Mouse (Mus musculus) limb, embryonic 10.5 days (tissue): ENCODE results near the gene Sos1. TPM values are rescaled to one million over a fixed set of nuclear protein-coding genes. Genes with fewer than 3 reads are reported as not detected.
"Not testable (repeated sequence)": the region's sequence is repeated elsewhere in the genome, so short reads cannot be mapped to it uniquely, and the experiment has no call there.

Source experiments
- DNase-seq: peaks from one replicate; pipeline ENCODE4 v3.0.0-alpha.2; 2017; ENCODE audit warnings: low spot score
- H3K27ac ChIP-seq: fragments of 300-500 bp; sonication (generic); 2 replicates; pipeline ENCODE4 v1.5.1; 2016; ENCODE audit warnings: mild to moderate bottlenecking
- H3K27me3 ChIP-seq: fragments of 300-500 bp; sonication (generic); 2 replicates; pipeline ENCODE4 v1.6.1; 2016; ENCODE audit warnings: low read depth, mild to moderate bottlenecking; ENCODE audit not compliant: poor library complexity, severe bottlenecking
- H3K36me3 ChIP-seq: fragments of 300-500 bp; sonication (generic); 2 replicates; pipeline ENCODE4 v1.6.1; 2016; ENCODE audit warnings: mild to moderate bottlenecking, moderate library complexity
- H3K4me1 ChIP-seq: fragments of 300-500 bp; sonication (generic); 2 replicates; pipeline ENCODE4 v1.6.1; 2016
- H3K4me3 ChIP-seq: fragments of 300-500 bp; sonication (generic); 2 replicates; pipeline ENCODE4 v1.5.1; 2016; ENCODE audit warnings: mild to moderate bottlenecking, moderate library complexity
- H3K9me3 ChIP-seq: fragments of 300-500 bp; sonication (generic); replicated peaks from 2 replicates; pipeline ENCODE4 v1.6.1; 2016; ENCODE audit warnings: mild to moderate bottlenecking
- WGBS: fragments of 180-500 bp; shearing (Covaris S2); methylation state at CpG from one replicate; pipeline ENCODE4 v1.1.7; 2016; 5-methylcytosine and 5-hydroxymethylcytosine counted together
- polyA plus RNA-seq: library from polyadenylated mRNA; unstranded; fragments of >200 nt; fragmentation: Nextera tagmentation; extraction: Ambion mirVana; gene quantifications from 2 replicates; pipeline ENCODE4 v1.2.1, GENCODE M21; 2016

Gene Sos1
- polyA plus RNA-seq, 1 experiment from 2014 or later, result 4.6 TPM

DNA sequence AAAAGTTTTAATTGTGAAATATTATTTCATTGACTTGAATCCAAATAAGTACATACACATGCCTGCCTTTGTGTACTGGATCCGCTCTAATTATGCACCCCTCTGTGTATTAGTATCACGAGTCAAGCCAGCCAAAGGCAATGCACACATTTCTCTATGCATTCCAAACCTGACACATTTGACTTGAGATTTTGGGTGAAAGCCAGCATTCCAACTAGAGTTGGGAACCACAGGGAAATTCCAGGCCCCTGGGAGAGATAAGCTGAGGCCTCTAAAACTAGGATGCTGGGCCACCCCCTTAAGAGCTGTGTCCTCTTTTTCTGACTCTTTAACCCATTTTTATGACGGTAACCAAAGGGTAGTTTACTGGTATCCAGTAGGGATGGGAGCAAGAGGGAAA lies 8.7 kb upstream of the Sos1 start:
- no peaks in the 10 kb centered on the region for H3K9me3 ChIP-seq
- DNase-seq, result no peak
- no peaks in the 10 kb centered on the region for H3K36me3 ChIP-seq
- no peaks in the 10 kb centered on the region for H3K27me3 ChIP-seq
- H3K4me3 ChIP-seq, result no peak overlapping the region
- WGBS, result 87% methylated on average over 3 of the region's 3 CpGs
- no peaks in the 10 kb centered on the region for H3K4me1 ChIP-seq
- no peak overlapping the region for H3K27ac ChIP-seq

DNA sequence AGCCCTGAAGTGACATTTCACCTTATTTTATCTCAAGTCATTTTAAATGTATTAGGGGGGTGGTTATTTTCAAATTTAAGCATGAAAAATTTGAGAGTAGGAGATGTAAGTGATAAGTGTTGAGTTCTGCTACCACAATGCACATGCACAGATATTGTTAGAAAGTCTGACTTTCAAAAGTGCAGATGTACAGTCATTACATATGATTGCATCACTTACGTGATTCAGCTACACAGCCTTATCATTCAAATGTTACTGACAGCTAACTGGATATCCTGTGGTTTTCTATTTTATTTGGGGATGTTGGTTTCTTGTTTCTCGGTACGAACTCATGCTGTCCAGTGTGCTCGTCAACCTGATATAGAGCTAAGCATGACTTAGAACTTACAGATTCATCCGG lies 4.9 kb upstream of the Sos1 start:
- Histone ChIP-seq H3K27me3 (no peaks in the 10 kb centered on the region), H3K4me3 (no peak overlapping the region), H3K4me1 (peaks cover 18% of the 10 kb centered on the region), H3K27ac (no peak overlapping the region), H3K9me3 (no peaks in the 10 kb centered on the region), H3K36me3 (no peaks in the 10 kb centered on the region)
- DNase-seq, result no peak
- 89% methylated on average over 5 of the region's 5 CpGs for WGBS

DNA sequence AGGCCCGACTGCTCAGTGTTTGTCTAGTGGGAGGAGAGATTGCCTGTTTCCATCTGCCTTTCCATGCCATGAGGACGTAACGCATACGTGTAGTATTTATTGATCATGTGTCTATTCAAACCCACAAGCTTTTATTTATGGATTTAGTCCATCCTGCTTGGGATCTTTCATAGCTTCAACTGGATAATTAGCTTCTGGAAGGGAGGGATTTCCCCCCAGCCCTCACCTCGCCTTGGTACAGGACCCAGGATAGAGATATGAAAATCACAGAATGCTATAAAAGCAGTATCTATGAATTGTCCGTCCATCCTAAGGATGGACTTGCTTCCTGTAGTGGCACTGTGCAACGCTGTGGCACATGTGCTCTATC lies 587 bp upstream of the Sos1 start:
- Histone ChIP-seq H3K9me3 (no peaks in the 10 kb centered on the region), H3K27ac (peak overlapping the region; percentile 97), H3K4me1 (peaks cover 35% of the 10 kb centered on the region), H3K36me3 (peaks cover 24% of the 10 kb centered on the region), H3K27me3 (no peaks in the 10 kb centered on the region), H3K4me3 (peak overlapping the region; percentile 98)
- WGBS, result 56% methylated on average over 7 of the region's 7 CpGs
- no peak for DNase-seq

DNA sequence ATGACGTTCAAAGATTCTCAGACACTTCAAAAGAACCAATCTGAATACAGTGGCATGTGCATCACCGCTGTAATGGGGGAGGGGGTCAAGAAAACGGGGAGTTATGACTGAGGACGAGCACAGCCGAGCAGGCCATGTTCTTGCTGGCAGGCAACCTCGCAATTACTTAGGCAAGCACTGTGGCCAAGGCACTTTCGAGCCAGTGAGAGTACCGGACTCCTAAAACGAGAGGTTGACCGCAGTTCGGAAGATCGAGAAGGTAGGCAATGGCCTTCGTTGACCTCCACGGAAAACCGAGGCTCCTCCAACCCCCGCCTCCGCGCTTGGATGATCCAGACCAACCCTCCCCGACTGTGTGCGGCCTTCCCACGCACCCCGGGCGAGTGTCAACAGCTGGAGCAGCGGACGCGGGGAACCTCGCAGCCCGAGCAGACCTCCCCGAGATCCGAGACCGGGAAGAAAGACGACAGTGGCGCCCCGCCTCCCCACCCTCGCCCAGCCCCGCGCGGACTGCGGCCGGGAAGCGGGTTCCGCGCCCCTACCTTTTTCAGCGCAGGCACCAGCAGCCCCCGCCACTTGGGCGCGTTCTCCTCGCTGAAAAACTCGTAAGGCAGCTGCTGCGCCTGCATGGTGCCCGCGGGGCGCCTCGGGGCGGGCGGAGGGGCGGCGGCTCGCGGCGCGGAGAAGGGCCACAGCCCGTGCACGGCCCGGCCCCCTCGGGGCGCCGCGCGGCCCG lies 790 bp downstream of the Sos1 start:
- DNase-seq, result peak; percentile 70
- H3K4me3 ChIP-seq, result peak overlapping the region; percentile 98
- WGBS, result under 1% methylated on average over 71 of the region's 71 CpGs
- peak overlapping the region; percentile 97 for H3K27ac ChIP-seq
- H3K36me3 ChIP-seq, result peaks cover 29% of the 10 kb centered on the region
- H3K4me1 ChIP-seq, result peaks cover 35% of the 10 kb centered on the region
- H3K9me3 ChIP-seq, result no peaks in the 10 kb centered on the region
- H3K27me3 ChIP-seq, result no peaks in the 10 kb centered on the region

DNA sequence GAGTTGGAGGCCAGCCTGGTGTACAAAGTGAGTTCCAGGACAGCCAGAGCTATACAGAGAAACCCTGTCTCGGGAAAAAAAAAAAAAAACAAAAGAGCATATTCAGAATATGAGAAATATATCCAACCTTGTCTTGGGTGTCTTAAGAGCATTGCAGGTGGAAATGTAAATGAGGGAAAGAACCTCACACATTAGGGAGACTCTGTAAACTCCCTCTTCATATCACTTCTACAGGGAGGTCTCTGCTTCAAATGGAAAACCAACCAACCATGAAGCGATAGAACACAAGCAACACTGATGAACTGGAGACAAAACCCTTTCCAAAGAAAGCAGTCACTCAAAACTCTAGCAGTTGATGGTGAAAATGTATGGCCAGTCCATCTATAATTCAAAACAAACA lies 2.6 kb downstream of the Sos1 start:
- H3K27ac ChIP-seq, result no peak overlapping the region
- H3K9me3 ChIP-seq, result no peaks in the 10 kb centered on the region
- H3K36me3 ChIP-seq, result peaks cover 29% of the 10 kb centered on the region
- no peak for DNase-seq
- H3K4me3 ChIP-seq, result no peak overlapping the region
- no peaks in the 10 kb centered on the region for H3K27me3 ChIP-seq
- 89% methylated on average over 2 of the region's 2 CpGs for WGBS
- peaks cover 26% of the 10 kb centered on the region for H3K4me1 ChIP-seq

DNA sequence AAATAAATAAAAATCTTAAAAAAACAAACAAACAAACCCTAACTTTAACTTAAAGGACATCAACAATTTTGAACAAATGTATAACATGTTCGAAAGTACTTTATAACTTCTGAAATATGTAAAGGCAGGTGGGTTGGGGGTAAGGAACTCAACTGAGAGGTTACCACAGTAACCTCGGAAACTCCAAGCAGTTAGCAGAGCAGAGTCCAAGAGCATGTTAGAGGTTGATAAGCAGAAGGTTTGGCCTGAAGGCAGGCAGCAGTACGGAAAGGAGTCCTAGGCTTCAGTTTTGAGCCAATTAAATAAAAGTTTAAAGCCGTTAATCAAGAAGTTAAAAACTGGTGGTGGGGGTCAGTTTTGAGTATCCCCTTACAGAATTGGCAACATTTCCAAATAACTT lies 3.8 kb downstream of the Sos1 start:
- no peak overlapping the region for H3K4me3 ChIP-seq
- H3K9me3 ChIP-seq, result no peaks in the 10 kb centered on the region
- H3K27ac ChIP-seq, result no peak overlapping the region
- no peak for DNase-seq
- no peaks in the 10 kb centered on the region for H3K27me3 ChIP-seq
- WGBS, result 92% methylated on average over 4 of the region's 4 CpGs
- H3K36me3 ChIP-seq, result peaks cover 29% of the 10 kb centered on the region
- peaks cover 21% of the 10 kb centered on the region for H3K4me1 ChIP-seq

DNA sequence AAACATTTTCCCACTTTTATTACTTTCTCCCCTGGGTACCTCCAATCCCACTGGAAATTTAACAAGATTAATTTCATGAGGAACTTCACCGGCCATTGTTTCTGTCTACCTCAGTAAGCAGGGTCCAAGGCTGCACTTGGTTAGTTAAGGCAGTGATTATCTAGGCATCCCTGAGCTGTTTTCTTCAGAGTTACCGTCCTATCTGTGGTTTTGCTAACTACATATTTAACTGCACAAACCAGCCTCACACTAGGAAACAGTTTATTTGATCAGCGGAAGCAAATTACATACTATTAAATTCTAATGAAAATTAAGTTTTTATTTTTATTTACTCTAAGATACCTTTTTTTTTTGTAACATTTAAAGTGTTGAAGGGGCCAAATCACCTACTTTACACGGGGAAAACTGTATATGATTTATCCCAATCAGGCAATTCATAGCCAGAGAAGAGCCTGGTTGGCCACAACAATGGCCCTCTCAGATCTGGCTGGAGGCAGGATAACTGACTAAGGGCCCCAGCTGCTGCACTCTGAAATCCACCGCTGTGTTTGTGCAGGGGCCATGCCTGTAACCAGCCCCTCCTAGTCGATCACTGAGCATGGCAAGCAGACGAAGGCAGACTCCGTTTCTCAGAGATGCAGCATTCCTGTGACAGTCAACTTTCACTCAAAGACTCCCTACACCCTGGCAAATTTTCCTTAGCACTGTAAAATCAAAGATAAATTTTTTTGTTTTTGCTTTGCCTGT lies 9.0 kb downstream of the Sos1 start:
- Histone ChIP-seq H3K36me3 (peaks cover 8% of the 10 kb centered on the region), H3K9me3 (no peaks in the 10 kb centered on the region), H3K4me3 (no peak overlapping the region), H3K27ac (no peak overlapping the region), H3K27me3 (no peaks in the 10 kb centered on the region), H3K4me1 (no peaks in the 10 kb centered on the region)
- no peak for DNase-seq
- WGBS, result 71% methylated on average over 8 of the region's 8 CpGs

DNA sequence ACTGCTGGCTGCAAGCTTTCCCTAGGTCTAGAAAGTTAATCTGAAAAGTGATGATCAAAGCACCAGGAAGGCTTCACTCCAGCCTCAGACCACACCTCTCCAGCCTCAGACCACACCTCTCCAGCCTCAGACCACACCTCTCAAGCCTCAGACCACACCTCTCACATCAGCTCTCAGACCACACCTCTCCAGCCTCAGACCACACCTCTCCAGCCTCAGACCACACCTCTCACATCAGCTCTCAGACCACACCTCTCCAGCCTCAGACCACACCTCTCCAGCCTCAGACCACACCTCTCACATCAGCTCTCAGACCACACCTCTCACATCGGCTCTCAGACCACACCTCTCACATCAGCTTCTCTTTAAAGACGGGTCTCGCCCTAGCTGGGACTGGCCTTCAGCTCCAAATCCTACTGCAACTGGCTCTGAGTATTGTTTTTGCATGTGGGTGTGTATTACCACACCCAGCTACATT lies 11.8 kb downstream of the Sos1 start:
- WGBS, result 30% methylated on average over 3 of the region's 3 CpGs

DNA sequence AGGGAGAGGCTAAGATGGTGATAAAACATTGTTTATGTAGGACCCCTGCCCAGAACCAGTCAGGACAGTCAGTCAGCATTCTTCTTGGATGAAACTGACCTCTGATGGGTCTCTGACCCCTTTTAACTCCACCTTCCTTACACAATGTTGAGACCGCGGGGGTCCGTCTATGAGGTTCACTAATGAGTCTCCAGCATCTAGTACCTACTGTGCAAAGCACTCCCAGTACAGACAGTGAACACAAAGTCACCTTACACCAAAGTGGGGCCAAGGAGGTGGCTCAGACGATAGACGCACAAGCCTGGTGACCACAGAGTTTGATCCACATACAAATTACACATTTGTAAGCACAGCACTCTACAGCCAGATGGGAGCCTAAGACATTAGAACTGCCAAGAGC lies 20.0 kb downstream of the Sos1 start:
- H3K27ac ChIP-seq, result no peak overlapping the region
- WGBS, result 86% methylated on average over 5 of the region's 5 CpGs
- peaks cover 4% of the 10 kb centered on the region; the same call in 1 of the 2 replicates for H3K4me1 ChIP-seq
- DNase-seq, result no peak
- H3K27me3 ChIP-seq, result no peaks in the 10 kb centered on the region
- H3K4me3 ChIP-seq, result no peak overlapping the region
- peaks cover 9% of the 10 kb centered on the region; the same call in 1 of the 2 replicates for H3K36me3 ChIP-seq
- H3K9me3 ChIP-seq, result no peaks in the 10 kb centered on the region

More for the DNA sequence above, 11.8 kb downstream of the Sos1 start:
- H3K4me3 ChIP-seq, H3K27me3 ChIP-seq, H3K27ac ChIP-seq, H3K9me3 ChIP-seq, DNase-seq, H3K36me3 ChIP-seq, H3K4me1 ChIP-seq: not testable (repeated sequence)

DNA sequence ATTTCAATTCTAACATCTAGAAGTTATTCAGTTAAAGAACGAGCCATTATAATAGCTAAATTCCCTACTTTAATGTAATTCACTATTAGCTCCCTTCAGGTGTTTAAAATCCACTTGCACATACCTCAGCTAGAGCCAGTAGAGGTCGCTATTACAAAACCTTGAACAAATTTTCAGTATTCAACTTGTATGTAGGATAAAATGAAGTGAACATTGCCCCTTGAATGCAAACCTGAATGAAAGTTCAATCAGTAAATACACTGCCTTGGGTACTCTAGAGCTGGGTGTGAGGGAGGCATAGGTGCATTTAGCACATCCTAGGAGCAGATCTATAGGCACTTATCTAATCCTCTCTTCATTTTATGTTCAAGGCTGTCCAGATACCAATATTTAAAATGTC lies 24.6 kb downstream of the Sos1 start:
- no peak overlapping the region for H3K4me3 ChIP-seq
- WGBS, result 44% methylated on average over 2 of the region's 2 CpGs
- peaks cover 4% of the 10 kb centered on the region; the same call in 1 of the 2 replicates for H3K4me1 ChIP-seq
- no peak for DNase-seq
- no peaks in the 10 kb centered on the region for H3K9me3 ChIP-seq
- peaks cover 26% of the 10 kb centered on the region for H3K36me3 ChIP-seq
- no peak overlapping the region for H3K27ac ChIP-seq
- H3K27me3 ChIP-seq, result no peaks in the 10 kb centered on the region

DNA sequence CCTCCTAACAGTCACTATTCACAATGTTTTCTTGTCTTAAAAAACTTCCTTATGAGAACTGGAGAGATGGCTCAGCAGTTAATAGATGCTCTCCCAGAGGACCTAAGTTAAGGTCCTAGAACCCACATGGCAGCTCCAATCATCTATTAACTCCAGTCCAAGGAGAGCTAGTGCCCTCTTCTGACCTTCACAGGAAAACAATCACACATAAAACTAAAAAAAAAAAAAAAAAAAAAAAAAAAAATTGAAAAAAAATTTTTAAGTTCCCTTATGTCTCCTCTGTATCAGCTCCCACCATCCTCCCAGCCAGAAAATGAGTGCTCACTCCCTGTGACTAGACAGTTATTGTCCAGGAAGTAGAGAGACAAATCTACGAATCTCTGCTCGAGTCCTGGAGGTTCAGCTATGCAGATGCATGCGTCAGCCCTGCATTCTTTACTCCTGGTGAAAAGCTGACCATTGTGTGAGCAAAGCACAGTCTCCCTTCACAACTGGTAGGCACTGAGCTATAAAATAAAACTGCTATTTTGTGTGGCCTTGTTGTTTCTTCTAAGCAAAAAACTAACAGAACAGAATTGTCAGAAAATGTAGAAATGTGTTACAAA lies 29.7 kb downstream of the Sos1 start:
- no peaks in the 10 kb centered on the region for H3K9me3 ChIP-seq
- no peak overlapping the region for H3K27ac ChIP-seq
- H3K27me3 ChIP-seq, result no peaks in the 10 kb centered on the region
- WGBS, result 83% methylated on average over 3 of the region's 3 CpGs
- peaks cover 53% of the 10 kb centered on the region for H3K36me3 ChIP-seq
- H3K4me1 ChIP-seq, result no peaks in the 10 kb centered on the region
- no peak for DNase-seq
- no peak overlapping the region for H3K4me3 ChIP-seq

DNA sequence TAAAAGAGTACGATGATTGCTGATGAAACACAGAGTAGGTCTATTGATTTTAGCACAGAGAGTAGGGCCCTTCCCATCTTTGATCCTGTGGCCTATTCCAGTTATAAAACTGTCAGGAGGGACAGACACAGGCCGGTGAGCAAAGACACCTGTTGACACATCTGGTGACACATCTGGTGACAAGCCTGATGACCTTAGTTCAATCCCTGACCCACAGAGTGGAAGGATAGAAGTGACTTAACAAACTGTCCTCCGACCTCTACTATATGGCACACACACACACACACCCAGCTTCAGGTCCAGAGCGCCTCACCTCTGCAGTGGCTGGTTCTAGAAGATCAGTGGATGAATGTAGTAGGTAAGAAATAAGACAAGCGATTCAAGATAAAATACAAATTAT lies 33.8 kb downstream of the Sos1 start:
- peaks cover 80% of the 10 kb centered on the region for H3K36me3 ChIP-seq
- no peak overlapping the region for H3K27ac ChIP-seq
- 83% methylated on average over 5 of the region's 5 CpGs for WGBS
- no peaks in the 10 kb centered on the region for H3K4me1 ChIP-seq
- H3K9me3 ChIP-seq, result no peaks in the 10 kb centered on the region
- H3K4me3 ChIP-seq, result no peak overlapping the region
- no peaks in the 10 kb centered on the region for H3K27me3 ChIP-seq
- no peak for DNase-seq

DNA sequence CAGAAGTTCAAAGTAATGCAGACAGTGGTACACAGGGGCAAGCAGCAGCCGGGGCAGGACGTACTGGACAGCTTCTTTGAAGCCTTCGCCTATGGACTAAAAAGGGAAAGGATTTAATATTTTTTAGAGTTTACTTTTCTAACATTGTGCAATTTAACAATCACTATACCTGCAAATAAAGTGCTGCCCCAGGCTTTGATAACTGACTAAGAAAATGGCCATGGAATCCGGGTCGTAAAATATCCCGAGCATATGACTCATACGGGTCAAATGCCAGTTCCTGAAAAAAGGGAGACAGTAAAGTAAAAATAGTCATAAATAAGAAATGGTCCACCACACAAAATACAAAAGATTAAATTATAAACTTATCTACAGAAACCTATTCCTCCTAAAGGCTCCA lies 34.8 kb downstream of the Sos1 start:
- 93% methylated on average over 7 of the region's 7 CpGs for WGBS
- Histone ChIP-seq H3K4me3 (no peak overlapping the region), H3K27me3 (no peaks in the 10 kb centered on the region), H3K4me1 (no peaks in the 10 kb centered on the region), H3K9me3 (no peaks in the 10 kb centered on the region), H3K27ac (no peak overlapping the region), H3K36me3 (peaks cover 80% of the 10 kb centered on the region)
- no peak for DNase-seq
